Mouse (Mus musculus) lung, adult 2 months (tissue): ENCODE results near the gene Gm13030. TPM values are rescaled to one million over a fixed set of nuclear protein-coding genes. Genes with fewer than 3 reads are reported as not detected.
A peak's percentile ranks its signal among the peaks of the same experiment; 100 is the strongest.
"Not testable (repeated sequence)": the region's sequence is repeated elsewhere in the genome, so short reads cannot be mapped to it uniquely, and the experiment has no call there.

Source experiments
- DNase-seq: peaks from one replicate; pipeline ENCODE4 v3.0.0; 2022
- H3K4me1 ChIP-seq: fragments of 200-500 bp; 2 replicates; pipeline ENCODE4 v1.6.1; 2011; ENCODE audit warnings: low read length; ENCODE audit not compliant: control insufficient read depth, insufficient read depth
- H3K4me3 ChIP-seq: fragments of 200-500 bp; replicated peaks from 2 replicates; pipeline ENCODE3; 2011; ENCODE audit warnings: low read depth, mild to moderate bottlenecking, control low read depth, low read length; ENCODE audit errors: extremely low read depth
- CTCF ChIP-seq: fragments of 200-500 bp; IDR thresholded peaks from 2 replicates; pipeline ENCODE4 v1.5.1; 2011; ENCODE audit warnings: mild to moderate bottlenecking, low read length, control low read depth; ENCODE audit not compliant: insufficient read depth
- POLR2A ChIP-seq: fragments of 200-500 bp; IDR thresholded peaks from 2 replicates; pipeline ENCODE4 v1.6.1; 2011; ENCODE audit warnings: low read depth, mild to moderate bottlenecking, control low read depth, low read length, borderline replicate concordance; ENCODE audit errors: extremely low read depth
- WGBS: fragments of 180-500 bp; shearing (Covaris S2); methylation state at CpG from one replicate; pipeline ENCODE4 v1.1.7; 2018; 5-methylcytosine and 5-hydroxymethylcytosine counted together
- polyA plus RNA-seq: library from polyadenylated mRNA; depleted of rRNA; stranded (reverse); fragments of >200 nt; gene quantifications from 2 replicates; pipeline ENCODE4 v1.2.3, GENCODE M21; 2012; rRNA removed

The Gm13030 gene
- polyA plus RNA-seq, result not detected in 2 replicates

GRCm38 (mm10) chr4:138873864-138874263 is at the start of gene Gm13030:
Gene Gm13030 (minus strand): TSS chr4:138873964.
- WGBS, result 65% methylated on average over 6 of the region's 6 CpGs
- no peak for DNase-seq
- Histone ChIP-seq H3K4me3 (no peak within 1 kb of the TSS), H3K4me1 (no peaks in the 10 kb centered on the region)
- TF ChIP-seq POLR2A, result no peak
- no peak for TF ChIP-seq CTCF

DNA sequence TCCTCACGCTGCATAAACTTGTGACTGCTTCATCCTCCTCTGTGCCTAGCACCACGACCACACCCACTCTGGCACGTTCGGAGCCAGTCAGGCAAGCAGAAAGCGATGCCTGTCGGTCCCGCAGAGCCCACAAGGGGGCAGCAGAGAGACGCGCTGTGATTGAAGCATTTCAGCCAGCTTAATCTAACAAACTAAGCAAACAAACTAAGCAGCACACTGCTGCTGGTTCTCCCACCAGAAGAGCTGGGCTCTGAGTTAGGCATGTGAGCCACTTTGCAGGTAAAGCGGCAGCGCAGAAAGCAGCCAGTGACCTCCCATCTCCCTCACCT is 48.3 kb upstream of the Gm13030 start:
- no peak overlapping the region for H3K4me3 ChIP-seq
- 0 out of 2 replicates have a peak, but pooled peaks have one; percentile 15 for TF ChIP-seq POLR2A
- TF ChIP-seq CTCF, result peak; percentile 97
- peak; percentile 98 for DNase-seq
- 1% methylated on average over 11 of the region's 11 CpGs for WGBS
- no peaks in the 10 kb centered on the region for H3K4me1 ChIP-seq

DNA sequence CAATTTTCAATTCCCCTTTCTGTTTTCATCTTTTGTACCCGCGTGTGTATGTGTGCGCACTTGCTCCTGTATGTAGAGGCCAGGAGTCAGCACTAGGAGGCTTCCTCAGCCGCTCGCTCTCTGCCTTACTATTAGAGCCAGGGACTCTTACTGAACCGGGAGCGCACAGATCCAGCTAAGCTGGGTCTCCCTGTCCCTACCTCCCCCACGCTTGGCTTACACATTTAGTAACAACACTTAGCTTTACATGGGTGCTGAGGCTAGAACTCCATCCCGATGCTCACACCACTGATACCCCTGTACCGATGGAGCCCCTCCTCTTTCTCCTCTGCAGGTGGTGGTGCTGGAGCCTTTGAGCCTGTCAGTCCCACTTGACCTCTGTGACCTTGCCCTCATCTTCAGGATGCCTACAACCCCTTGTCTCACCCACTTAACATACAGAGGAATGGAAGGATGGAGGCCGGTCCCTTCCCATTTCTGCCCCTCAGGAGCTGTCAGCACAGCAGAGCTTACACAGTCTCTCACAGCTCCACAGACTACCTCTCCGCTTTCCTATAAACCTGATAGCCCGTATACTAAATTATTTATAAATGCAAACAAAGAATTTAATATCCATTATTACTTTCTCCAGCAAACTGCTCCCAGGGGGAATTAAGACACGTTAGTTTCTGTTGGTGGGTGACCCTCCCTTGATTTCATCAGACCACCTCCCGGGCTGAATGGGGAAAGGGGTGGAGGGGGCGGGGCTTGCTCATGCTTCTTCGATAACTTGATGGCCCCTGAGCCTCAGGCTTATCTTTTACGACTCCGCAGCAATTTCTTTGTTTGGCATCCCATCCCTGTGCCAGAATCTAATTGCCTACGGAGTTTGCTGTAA is 47.7 kb upstream of the Gm13030 start:
- TF ChIP-seq POLR2A, result no peak
- no peak for TF ChIP-seq CTCF
- 41% methylated on average over 20 of the region's 20 CpGs for WGBS
- H3K4me3 ChIP-seq, result no peak overlapping the region
- no peaks in the 10 kb centered on the region for H3K4me1 ChIP-seq
- no peak for DNase-seq

DNA sequence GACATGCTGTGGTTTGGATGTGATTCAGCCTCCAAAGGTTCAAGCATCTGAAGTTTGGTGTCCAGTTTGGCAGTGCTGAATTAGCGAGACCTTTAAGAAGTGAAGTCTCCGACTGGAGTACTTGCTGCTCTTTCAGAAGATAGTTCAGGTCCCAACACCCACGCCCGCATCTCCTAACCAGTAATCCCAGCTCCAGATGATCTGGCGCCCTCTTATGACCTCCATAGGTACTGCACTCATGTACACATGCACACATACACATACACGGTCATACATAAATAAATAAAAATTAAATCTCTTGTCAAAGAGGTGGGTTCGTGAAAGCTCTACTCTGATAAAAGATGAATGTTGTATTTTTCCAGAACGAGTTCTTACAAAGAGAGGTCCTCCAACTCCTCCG is 43.5 kb upstream of the Gm13030 start:
- Histone ChIP-seq H3K4me3 (no peak overlapping the region), H3K4me1 (peaks cover 5% of the 10 kb centered on the region)
- DNase-seq, result no peak
- TF ChIP-seq CTCF (no peak), POLR2A (no peak)
- WGBS, result 76% methylated on average over 9 of the region's 9 CpGs

DNA sequence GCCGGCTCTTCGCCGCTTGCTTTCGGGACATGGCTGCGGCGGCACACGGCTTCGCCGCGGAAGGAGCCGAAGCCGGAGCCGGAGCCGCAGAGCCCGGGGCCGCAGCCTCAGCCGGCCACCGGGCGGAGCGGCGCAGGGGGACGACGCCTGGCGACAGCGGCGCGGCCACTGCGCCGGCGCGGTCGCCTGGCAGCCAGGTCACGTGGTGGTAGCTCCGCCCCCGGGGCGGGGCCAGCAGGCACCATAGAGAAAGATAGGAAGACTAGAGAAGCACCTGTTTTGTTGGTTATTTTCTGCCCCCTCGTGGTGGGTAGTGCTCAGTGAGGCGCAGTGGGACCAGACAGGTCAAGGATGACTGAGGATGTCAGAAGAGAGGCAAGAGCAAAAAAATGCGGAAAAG is 40.0 kb upstream of the Gm13030 start, which contains the start of gene Otud3:
Otud3 (minus strand) TSS at position 149 of the 400 bp plus-strand sequence.
- DNase-seq, result peak; percentile 96
- 1% methylated on average over 39 of the region's 39 CpGs for WGBS
- peak within 1 kb of the TSS; percentile 83 for H3K4me3 ChIP-seq
- H3K4me1 ChIP-seq, result peaks cover 5% of the 10 kb centered on the region
- peak; percentile 82 for TF ChIP-seq CTCF
- 0 out of 2 replicates have a peak, but pooled peaks have one; percentile 49 for TF ChIP-seq POLR2A

DNA sequence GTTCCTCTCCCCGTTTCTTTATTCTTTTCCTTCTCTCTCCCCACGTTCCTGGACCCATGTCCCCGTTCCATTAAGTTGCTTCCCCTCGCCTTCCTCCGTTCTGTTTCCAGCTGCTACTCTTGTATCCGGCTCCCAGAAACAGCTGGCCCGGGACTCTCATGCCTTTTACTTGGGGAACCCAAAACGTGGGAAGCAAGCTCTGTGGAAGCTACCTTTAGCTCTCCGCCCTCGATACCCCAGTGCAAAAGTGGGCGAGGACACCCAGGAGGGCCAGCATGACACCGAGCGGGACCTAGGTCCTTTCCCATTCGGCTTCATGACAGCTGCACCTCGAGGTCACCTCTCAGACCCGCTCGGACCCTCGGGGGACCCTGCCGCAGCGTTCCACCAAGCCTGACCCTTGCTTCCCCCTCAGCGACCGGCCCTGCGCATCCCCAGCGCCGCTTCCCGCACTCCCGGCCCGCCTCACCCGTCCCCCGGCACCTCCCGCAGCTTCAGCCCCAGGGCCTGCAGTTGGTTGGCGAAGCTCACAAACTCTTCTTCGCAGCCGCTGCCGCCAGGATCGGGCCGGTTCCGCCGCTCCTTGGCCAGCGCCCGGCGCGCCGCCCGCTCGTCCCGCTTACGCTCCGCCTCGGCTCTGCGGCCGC is 39.5 kb upstream of the Gm13030 start:
- Histone ChIP-seq H3K4me3 (peak overlapping the region; percentile 83), H3K4me1 (peaks cover 5% of the 10 kb centered on the region)
- TF ChIP-seq CTCF (no peak), POLR2A (no peak)
- DNase-seq, result no peak
- under 1% methylated on average over 52 of the region's 52 CpGs for WGBS

DNA sequence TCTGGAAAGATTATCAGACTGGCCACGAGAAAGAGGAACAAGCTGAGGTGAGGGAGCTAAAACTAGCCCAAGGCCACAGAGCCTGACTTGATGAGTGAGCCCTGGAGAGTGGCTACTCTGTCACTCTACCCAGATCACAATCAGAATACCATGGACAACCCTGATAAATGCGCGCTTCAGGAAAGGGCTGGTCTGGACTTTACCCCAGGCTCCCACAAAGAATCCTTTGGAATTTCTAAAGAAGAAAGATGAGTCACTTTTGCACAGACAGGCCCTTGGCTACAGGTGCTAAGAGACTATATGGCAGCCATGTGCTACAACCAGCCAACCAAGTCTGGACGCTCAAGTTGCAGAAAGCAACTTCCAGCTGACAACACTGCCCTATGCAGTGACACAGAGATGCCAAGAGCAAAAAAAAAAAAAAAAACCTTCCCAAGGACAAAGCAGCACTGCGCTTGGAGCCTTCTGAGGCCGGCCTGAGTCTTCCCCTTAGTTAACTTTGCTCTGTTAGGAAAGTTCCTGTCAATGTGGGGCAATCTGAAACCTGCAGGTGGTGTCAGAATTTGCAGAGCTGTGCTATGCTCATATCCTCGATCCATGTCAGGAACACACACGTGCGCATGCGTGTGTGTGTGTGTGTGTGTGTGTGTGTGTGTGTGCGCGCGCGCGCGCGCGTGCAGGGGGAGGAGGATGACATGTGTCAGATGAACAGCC is 32.0 kb upstream of the Gm13030 start:
- TF ChIP-seq POLR2A (no peak), CTCF (no peak)
- WGBS, result 92% methylated on average over 18 of the region's 18 CpGs

DNA sequence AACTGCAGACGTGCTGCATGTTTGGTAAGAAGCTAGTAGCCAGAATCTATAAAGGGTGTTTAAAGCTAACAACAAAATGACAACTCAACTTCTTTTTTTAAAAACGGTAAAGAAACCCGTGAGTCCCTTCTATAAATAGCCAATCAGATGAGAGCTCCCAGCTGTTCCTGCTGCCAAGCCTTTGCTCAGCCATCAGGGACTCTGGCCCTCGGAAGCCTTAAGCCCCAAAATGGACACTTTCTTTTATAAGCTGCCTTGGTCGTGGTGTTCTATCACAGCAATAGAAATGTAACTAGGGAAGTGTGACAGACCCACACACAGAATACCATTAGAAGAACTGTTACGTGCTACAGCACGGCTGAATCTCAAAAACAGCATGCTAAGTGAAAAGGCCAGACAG is 25.6 kb upstream of the Gm13030 start:
- TF ChIP-seq POLR2A (no peak), CTCF (no peak)
- no peak for DNase-seq
- WGBS, result 75% methylated on average over 7 of the region's 7 CpGs
- no peaks in the 10 kb centered on the region for H3K4me1 ChIP-seq
- no peak overlapping the region for H3K4me3 ChIP-seq

More for the DNA sequence above, 32.0 kb upstream of the Gm13030 start:
- Histone ChIP-seq H3K4me3 (no peak overlapping the region), H3K4me1 (no peaks in the 10 kb centered on the region)
- no peak for DNase-seq

DNA sequence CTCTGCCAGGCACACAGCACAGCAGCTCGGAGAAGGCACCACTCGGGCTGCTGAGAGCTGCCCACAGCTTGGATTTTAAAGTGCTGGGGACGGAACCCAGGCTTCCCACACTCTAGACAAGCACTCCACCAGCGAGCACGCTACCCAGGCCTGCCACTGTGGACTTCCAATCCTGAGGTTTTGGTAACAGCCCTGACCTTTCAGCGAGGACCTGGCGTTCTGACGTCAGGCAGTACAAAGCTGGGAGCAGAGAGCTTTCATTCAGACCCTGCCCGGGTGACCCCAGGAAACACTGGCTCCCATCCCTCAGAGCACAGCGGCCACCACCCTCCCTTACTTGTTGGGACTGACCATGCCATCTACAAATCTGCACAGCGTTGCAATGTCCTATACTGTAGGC is 20.0 kb upstream of the Gm13030 start:
- 90% methylated on average over 11 of the region's 11 CpGs for WGBS
- not testable (repeated sequence) for H3K4me1 ChIP-seq

More for the DNA sequence above, 20.0 kb upstream of the Gm13030 start:
- H3K4me3 ChIP-seq, DNase-seq: not testable (repeated sequence)
